Mouse (Mus musculus) thymus, adult 2 months (tissue): ENCODE results near the gene Bsn.

Source experiments
- CTCF ChIP-seq: fragments of 200-500 bp; IDR thresholded peaks from 2 replicates; pipeline ENCODE4 v1.5.1; 2012; ENCODE audit warnings: mild to moderate bottlenecking, control low read depth, low read length, moderate library complexity, borderline replicate concordance; ENCODE audit not compliant: control insufficient read depth, poor library complexity, insufficient read depth; ENCODE audit errors: extremely low read depth
- POLR2A ChIP-seq: fragments of 200-500 bp; IDR thresholded peaks from 2 replicates; pipeline ENCODE4 v1.6.1; 2012; ENCODE audit warnings: mild to moderate bottlenecking, low read length, control low read depth, moderate library complexity; ENCODE audit not compliant: control insufficient read depth, poor library complexity, insufficient read depth; ENCODE audit errors: extremely low read depth

DNA sequence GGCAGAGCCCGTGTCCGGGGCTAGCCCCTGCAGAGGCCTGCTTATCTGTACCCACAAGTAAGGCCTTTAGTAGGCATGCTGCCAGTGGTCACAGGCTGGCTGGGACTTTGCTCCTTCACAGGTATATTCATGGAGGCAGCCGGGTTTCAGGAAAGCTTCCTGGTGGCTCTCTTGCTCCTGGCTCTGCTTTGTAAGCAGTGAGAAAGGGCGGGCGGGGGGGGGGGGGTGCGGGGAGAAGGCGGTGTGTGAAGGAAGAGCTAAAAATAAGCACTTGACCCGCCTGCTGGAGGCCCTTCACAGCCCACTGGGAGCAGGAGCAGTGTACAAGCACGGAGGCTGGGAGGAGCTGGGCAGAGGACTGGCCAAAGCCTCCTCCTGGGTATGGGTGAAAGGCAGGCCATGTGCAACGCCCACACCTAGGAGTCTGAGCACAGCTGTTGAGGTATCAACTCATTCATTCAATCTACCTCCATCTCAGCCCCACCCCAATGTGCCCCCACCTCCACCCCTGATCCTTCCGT is 70.2 kb downstream of the Bsn start:
- TF ChIP-seq POLR2A = no peak
- TF ChIP-seq CTCF = no peak
